Mouse (Mus musculus) megakaryocyte, adult 5-6 weeks (primary cell): Measurements from ENCODE around the gene Ass1. TPM values are rescaled to one million over a fixed set of nuclear protein-coding genes. Genes with fewer than 3 reads are reported as not detected.

ENCODE experiments used
- ATAC-seq: 2 replicates; pipeline ENCODE4 v1.8.0; 2016; ENCODE audit warnings: mild to moderate bottlenecking, inconsistent platforms; ENCODE audit not compliant: poor library complexity, severe bottlenecking
- total RNA-seq, 2 experiments: library from RNA; stranded (forward) in 1 of 2; stranded (reverse) in 1 of 2; fragments of 153-499, 151-499 nt in 1 of 2; fragments of 221-1000, 200-1000 nt in 1 of 2; gene quantifications; 2 replicates each; pipeline versions ENCODE4 v1.2.3 to v1.2.4; 2015 to 2017

Gene Ass1
- total RNA-seq (2015) (137 and 147 TPM in 2 replicates), total RNA-seq (2017) (184 and 194 TPM in 2 replicates)

DNA sequence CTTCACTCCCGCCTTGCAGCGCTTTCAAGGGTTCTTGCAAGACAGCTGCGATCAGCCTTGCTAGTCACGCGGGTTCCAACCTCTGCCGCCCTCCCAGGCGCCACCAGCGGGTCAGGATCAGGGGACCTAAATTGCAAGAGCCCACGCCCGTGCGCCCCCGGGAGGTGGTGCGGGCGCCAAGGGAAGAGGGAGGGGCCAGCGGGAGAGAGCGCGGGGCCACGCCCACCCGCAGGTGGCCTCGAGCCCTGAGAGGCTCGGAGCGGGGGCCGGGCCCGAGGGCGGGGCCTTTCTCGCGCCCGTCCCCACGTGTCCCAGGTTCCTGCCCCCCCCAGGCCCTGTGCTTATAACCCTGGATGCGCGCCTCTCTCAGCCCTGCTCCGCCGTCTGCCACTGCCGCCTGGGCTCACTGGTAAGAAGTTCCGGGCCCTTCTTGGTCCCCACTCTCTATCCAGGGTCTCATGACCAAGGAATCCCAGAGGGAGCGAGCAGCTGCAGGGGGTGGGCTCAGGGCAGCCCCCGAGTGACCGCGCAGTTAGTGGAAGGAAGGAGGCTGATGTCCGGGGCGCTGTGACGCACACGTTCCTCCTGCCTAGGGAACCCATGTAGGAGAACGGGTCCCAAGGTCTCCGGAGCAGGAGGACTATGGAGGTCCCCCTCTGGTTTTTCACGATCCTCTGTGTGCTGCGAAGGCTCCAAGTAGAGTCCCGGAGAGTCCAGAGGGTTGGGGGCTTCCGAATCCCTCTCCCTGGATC, at the start of gene Ass1:
TSS of gene Ass1 (plus strand) at position 277 of the 752 bp plus-strand sequence.
- ATAC-seq, result peak; percentile 77

GRCm38 (mm10) chr2:31420914-31421313, 49.1 kb upstream of the Ass1 start:
- ATAC-seq, result no peak

DNA sequence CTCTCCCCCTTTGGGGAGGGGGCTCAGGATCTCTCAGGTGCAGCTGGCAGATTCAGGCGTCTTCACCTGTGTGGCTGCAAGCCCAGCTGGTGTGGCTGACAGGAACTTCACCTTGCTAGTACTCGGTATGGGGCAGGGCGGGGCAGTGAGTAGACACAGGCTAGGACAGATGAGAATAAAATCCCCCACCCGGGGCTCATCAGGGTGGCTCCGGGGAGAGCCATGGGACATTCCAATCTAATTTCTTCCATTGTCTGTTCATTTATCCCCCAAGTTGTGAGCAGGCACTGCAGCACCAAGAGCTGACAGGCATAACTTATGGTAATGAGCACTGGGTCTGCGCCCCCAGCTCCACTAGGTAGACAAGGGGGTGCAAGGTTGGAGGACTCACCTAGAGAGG, 47.4 kb upstream of the Ass1 start:
- ATAC-seq, result no peak

DNA sequence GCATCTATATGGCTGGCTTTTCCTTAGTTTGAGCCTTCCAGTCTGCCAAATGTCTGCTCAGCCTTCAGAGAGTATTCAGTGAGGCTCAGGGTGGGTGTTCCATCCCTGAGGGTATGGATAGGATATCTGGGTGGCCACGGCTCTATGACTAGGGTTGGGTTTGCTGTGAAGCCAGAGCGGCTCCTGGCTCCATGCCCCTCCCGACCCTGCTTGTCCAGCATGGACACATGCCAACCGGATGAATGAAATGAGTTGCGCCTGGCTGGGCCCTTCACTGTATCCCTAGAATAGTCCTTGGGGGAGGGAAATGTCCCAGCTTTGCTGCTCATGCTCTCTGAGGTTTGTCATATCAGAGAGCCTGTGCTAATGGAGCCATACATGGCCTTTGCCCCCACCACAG, 38.5 kb upstream of the Ass1 start:
- no peak for ATAC-seq

- ATAC-seq, result no peak
Observed at GRCm38 (mm10) chr2:31434746-31435145, 35.3 kb upstream of the Ass1 start.

- ATAC-seq, result 0 out of 2 replicates have a peak, but pooled peaks have one; percentile 45
Observed at GRCm38 (mm10) chr2:31435567-31435966, 34.4 kb upstream of the Ass1 start.

GRCm38 (mm10) chr2:31437480-31438245, 32.3 kb upstream of the Ass1 start:
- no peak for ATAC-seq

DNA sequence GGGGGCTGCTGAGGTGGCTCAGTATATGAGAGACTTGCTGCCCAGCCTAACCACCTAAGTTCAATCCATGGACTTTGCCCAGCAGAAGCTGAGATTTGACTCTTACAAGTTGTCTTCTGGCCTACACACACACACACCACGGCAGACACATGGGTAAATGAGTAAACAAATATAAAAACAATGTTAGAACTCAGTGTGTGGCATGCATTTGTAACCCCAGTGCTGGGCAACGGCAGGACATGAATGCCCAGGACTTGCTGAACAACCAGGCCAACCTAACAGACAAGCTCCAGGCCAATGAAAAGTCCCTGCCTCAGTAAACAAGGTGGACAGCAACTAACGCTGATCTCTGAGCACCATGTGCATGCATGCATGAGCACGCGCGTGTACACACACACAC, 30.4 kb upstream of the Ass1 start:
- no peak for ATAC-seq

- peak; percentile 66; the same call in 1 of the 2 replicates for ATAC-seq
Observed at GRCm38 (mm10) chr2:31442480-31443160, 27.4 kb upstream of the Ass1 start.

- ATAC-seq, result peak; percentile 35; the same call in 1 of the 2 replicates
Observed at GRCm38 (mm10) chr2:31446036-31446435, 24.0 kb upstream of the Ass1 start.

GRCm38 (mm10) chr2:31446456-31446855, 23.6 kb upstream of the Ass1 start:
- ATAC-seq, result no peak

DNA sequence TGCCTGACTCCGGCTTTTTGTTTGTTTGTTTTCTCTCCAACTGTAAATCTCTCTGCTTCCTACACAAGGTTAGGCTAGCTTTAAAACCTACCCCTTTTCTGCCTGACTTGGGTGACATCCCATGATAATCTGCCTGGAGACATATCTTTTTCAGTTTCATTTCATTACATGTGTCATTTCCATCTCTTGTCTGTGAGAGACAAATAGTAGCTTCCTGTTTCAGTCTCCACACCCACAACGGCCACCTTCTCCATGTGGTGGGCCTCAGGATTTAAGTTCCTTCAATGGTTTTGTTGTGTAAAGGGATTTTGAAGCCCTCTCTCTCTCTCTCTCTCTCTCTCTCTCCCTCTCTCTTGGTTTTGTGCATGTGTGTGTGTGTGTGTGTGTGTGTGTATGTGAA, 22.5 kb upstream of the Ass1 start:
- peak; percentile 62 for ATAC-seq

DNA sequence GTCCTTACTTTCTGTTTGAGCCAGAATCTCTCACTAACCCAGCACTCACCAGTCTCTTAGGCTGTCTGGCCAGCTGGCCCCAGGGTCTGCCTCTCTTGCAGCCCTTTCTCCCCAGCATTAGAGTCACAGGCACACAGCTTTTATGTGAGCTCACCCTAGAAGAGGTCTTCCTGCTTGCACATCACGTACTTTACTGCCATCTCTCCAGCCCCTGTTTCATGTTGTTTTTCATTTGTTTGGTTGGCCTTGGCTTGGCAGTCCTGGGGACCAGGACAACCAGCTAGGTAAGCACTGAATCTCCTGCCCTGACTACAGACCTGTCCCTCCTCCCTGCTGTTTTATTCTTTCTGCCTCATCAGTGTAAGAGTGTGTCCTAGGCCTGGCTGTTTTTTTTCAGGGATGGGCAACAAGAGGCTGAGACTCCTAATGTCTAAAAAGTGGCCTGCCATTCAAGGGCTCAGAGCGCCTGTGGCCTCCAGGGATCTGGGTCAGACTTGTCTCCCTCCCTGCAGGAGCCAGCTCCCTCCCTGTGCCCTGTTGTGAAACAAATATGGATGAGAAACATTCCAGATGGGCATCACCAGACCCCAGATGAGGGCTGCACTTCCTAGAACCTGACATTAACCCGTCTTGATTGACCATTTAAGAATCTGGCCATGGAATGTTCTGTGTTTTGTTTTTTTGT, 21.1 kb upstream of the Ass1 start:
- no peak for ATAC-seq

DNA sequence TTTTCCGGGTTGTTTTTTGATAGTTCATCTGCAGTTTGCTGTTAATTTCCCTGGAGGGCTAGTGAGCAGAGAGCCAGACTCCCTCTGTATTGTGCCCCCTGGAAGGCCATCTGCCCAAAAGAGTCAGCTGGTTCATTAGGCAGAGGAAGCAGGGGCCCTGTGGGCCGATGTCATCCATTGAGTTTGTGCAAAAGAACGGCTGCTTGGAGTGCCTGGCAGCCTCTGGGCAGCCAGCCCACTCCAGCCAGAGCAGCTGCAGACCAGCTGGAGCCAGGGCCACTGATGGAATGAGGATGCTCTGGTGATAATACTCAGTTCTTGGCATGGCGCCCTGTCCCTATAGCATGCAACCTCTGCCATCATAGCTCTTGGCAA, 20.6 kb upstream of the Ass1 start:
- no peak for ATAC-seq

GRCm38 (mm10) chr2:31449902-31450301, 20.1 kb upstream of the Ass1 start:
- no peak for ATAC-seq

GRCm38 (mm10) chr2:31450661-31451060, 19.3 kb upstream of the Ass1 start:
- ATAC-seq, result no peak

DNA sequence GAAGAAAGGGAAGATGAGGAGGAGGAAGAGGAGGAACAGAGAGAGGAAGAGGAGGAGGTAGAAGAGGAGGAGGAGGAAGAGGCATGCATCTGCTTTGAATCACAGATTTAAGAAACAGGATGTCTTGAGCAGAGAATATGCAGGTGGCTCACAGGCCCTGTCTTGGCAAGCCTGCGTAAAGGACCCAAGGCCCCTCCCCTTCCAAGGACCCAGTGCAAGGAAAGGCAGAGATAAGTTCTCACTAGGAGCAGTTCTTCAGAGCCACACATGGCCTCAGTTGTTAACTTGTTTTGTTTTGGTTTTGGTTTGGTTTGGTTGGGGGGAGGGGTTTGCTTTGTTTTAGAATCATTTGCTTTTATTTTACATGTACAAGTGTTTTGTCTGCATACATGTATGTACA, 18.5 kb upstream of the Ass1 start:
- ATAC-seq, result no peak

DNA sequence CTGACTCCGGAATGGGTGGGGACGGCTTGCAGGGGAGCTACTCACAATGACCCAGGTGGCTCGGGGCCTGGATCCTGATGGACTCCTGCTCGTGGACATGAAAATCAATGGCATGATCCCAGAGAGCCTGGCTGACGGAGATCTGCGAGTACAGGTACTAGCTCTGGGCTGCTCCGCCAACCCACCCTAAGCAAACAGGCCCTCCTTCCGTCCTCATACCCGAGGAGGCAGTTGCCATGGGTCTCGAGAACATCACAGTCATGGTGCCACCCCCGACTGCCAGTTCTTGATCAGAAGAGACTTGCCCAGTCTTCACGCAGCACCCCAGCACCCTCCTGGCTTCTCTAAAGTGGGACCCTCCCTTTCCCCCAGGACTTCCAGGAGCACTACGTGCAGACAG, 17.0 kb upstream of the Ass1 start:
- no peak for ATAC-seq

GRCm38 (mm10) chr2:31453559-31454177, 16.3 kb upstream of the Ass1 start:
- no peak for ATAC-seq

GRCm38 (mm10) chr2:31454280-31454679, 15.7 kb upstream of the Ass1 start:
- no peak for ATAC-seq

GRCm38 (mm10) chr2:31455418-31455817, 14.6 kb upstream of the Ass1 start:
- ATAC-seq, result no peak
